Mouse (Mus musculus): ENCODE measurements around the gene Atl1. TPM values are rescaled to one million over a fixed set of nuclear protein-coding genes. Genes with fewer than 3 reads are reported as not detected.

Atl1 gene
- total RNA-seq (2012; rRNA removed) (0.36 and 0.50 TPM in 2 replicates), polyA plus RNA-seq (2012; ENCODE audit: insufficient read depth in 1 of 2, insufficient read length in 2 of 2, low read depth in 1 of 2, low replicate concordance in 2 of 2, missing spikeins in 1 of 2) (1 to 10 TPM in 1 of 2 experiments, not detected in 1; 1.0 TPM)

DNA sequence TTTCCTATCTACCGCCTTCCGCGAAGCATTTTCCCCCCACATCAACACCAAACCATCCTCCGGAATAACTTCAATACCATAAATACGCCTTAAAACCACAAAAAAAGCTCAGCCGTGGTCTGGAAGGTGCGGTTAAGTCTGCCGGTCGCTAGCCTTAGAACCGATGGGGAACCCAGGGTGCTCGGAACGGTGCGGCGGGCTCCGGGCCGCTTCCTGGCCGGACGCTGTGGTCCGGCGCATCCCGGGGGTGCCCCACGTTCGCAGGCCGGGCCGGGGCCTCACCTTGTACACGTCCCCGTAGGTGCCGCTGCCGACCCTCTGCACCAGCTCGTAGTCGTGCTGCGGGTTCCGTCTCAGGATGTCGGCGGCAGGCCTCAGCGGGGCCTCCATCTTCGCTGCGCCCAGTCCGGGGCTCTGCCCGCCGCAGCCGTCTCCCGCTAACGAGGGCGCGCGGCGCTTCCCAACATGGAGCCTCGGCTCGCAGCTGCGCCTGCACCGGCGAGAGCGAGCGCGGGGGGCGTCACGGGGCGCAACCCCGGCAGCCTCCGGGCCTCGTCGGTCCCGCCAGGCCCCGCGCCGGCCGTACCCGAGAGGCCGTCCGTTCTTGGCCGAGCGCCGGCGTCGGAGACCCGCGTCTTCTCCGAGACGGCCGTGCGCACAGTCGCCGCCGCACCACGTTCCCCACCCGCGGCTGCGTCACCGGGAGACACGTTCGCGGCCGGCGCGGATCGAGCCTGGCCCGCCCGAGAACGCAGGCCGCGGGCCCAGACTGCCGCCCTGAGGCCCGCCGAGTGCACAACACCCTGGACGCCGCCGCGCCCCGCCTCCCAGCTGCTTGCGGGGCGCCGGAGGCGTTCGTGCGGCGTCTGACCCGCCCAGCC, at the start of gene Atl1, which contains the start of gene Map4k5:
TSS of gene Atl1 (plus strand) at position 244 of the 881 bp plus-strand sequence.
TSS of gene Map4k5 (minus strand) at position 830 of the 881 bp plus-strand sequence.
- DNase-seq (ENCODE audit: low read depth, low spot score) = peak; percentile 84
- peak; percentile 22; the same call in 1 of the 2 replicates for TF ChIP-seq ELF1 (IDR thresholded peaks at IDR 0.05; ENCODE audit: low read depth, low read length)
- peak; percentile 67 for TF ChIP-seq ZC3H11A (IDR thresholded peaks at IDR 0.05; ENCODE audit: low read depth, low read length)
- peak; percentile 45 for TF ChIP-seq SIN3A (IDR thresholded peaks at IDR 0.05; ENCODE audit: low read length)
- peak; percentile 29; the same call in 1 of the 2 replicates for TF ChIP-seq CHD1 (IDR thresholded peaks at IDR 0.05; ENCODE audit: low read depth, low read length)
- TF ChIP-seq KAT2A (conservative IDR thresholded peaks at IDR 0.05; ENCODE audit: low read depth, low read length) = no peak
- TF ChIP-seq MAX (IDR thresholded peaks at IDR 0.05; ENCODE audit: low read length) = peak; percentile 35; the same call in 1 of the 2 replicates
- TF ChIP-seq ZMIZ1 (IDR thresholded peaks at IDR 0.05; ENCODE audit: low read depth, low read length) = 0 out of 2 replicates have a peak, but pooled peaks have one; percentile 34
- TF ChIP-seq E2F4 (IDR thresholded peaks at IDR 0.05; ENCODE audit: borderline replicate concordance, low read depth, low read length) = no peak
- TF ChIP-seq TAL1 (IDR thresholded peaks at IDR 0.05; ENCODE audit: low read length) = no peak
- peak; percentile 66; the same call in 1 of the 2 replicates for TF ChIP-seq MXI1 (IDR thresholded peaks at IDR 0.05; ENCODE audit: low read depth, low read length)
- peak; percentile 66 for TF ChIP-seq SMC3 (IDR thresholded peaks at IDR 0.05; ENCODE audit: low read depth, low read length)
- peak; percentile 39; the same call in 1 of the 2 replicates for TF ChIP-seq NRF1 (IDR thresholded peaks at IDR 0.05; ENCODE audit: insufficient read depth, low read depth, low read length, poor library complexity, severe bottlenecking)
- TF ChIP-seq HCFC1 (IDR thresholded peaks at IDR 0.05; ENCODE audit: low read depth, low read length) = peak; percentile 42; the same call in 1 of the 2 replicates
- no peak for TF ChIP-seq MEF2A (IDR thresholded peaks at IDR 0.05; ENCODE audit: extremely low read depth, insufficient replicate concordance, low read depth, low read length, poor library complexity, severe bottlenecking)
- TF ChIP-seq TCF12 (IDR thresholded peaks at IDR 0.05; ENCODE audit: low read depth, low read length) = 0 out of 2 replicates have a peak, but pooled peaks have one; percentile 24
- TF ChIP-seq JUND (IDR thresholded peaks at IDR 0.05; ENCODE audit: low read depth, low read length) = no peak
- TF ChIP-seq POLR2AphosphoS2 (IDR thresholded peaks at IDR 0.05; ENCODE audit: low read length) = no peak
- TF ChIP-seq ZKSCAN1 (IDR thresholded peaks at IDR 0.05; ENCODE audit: low read depth, low read length) = no peak
- peak in 2 of 3 experiments; percentile 75 to 80; a peak in 5 of 6 replicates for TF ChIP-seq CTCF (IDR thresholded peaks at IDR 0.05 in 2 of 3, conservative IDR thresholded peaks at IDR 0.05 in 1 of 3; ENCODE audit: control insufficient read depth in 1 of 3, insufficient read depth in 1 of 3, low read depth in 2 of 3, low read length in 3 of 3, poor library complexity in 1 of 3, severe bottlenecking in 1 of 3)
- TF ChIP-seq POLR2A (IDR thresholded peaks at IDR 0.05; ENCODE audit: control insufficient read depth in 1 of 2, insufficient read depth in 1 of 2, low read depth in 1 of 2, low read length in 2 of 2, poor library complexity in 1 of 2) = peak; percentile 47 to 52; a peak in 1 of 4 replicates
- no peak for TF ChIP-seq MAFK (IDR thresholded peaks at IDR 0.05; ENCODE audit: borderline replicate concordance, low read depth, low read length)
- TF ChIP-seq ZNF384 (IDR thresholded peaks at IDR 0.05; ENCODE audit: low read depth, low read length) = no peak
- TF ChIP-seq MAZ (IDR thresholded peaks at IDR 0.05; ENCODE audit: low read depth, low read length) = peak; percentile 33
- no peak for TF ChIP-seq USF1 (IDR thresholded peaks at IDR 0.05; ENCODE audit: low read depth, low read length)
- peak; percentile 75 for TF ChIP-seq RAD21 (IDR thresholded peaks at IDR 0.05; ENCODE audit: low read depth, low read length)
- 0 out of 2 replicates have a peak, but pooled peaks have one; percentile 18 for TF ChIP-seq NELFE (IDR thresholded peaks at IDR 0.05; ENCODE audit: low read depth, low read length)
- H3K4me1 ChIP-seq (ENCODE audit: control insufficient read depth in 1 of 2, insufficient read depth in 2 of 2, low read length in 2 of 2) = peaks cover 6 to 8% of the 10 kb centered on the region in 2 experiments; a peak in 3 of 4 replicates
- peak within 1 kb of the TSS; percentile 37 for H3K27ac ChIP-seq (ENCODE audit: control insufficient read depth, low read depth, low read length)
- H3K27me3 ChIP-seq (ENCODE audit: control insufficient read depth in 1 of 2, insufficient read depth in 2 of 2, low read length in 2 of 2) = no peaks in the 10 kb centered on the region
- H3K79me2 ChIP-seq (ENCODE audit: control insufficient read depth, insufficient read depth, low read length, poor library complexity) = peaks cover 13% of the 10 kb centered on the region
- H3K9me3 ChIP-seq (replicated peaks; ENCODE audit: insufficient read depth, low read length) = no peaks in the 10 kb centered on the region
- peak within 1 kb of the TSS; percentile 94 to 100 for H3K4me3 ChIP-seq (ENCODE audit: control insufficient read depth in 1 of 2, insufficient read depth in 1 of 2, low read depth in 2 of 2, low read length in 2 of 2)
- H3K9ac ChIP-seq (ENCODE audit: control insufficient read depth, low read depth, low read length, poor library complexity, severe bottlenecking) = peak within 1 kb of the TSS; percentile 90
- peaks cover 0 to 10% of the 10 kb centered on the region in 2 experiments; a peak in 2 of 4 replicates for H3K36me3 ChIP-seq (ENCODE audit: control insufficient read depth in 1 of 2, insufficient read depth in 2 of 2, low read length in 2 of 2)
